In the genomic region with DNA sequence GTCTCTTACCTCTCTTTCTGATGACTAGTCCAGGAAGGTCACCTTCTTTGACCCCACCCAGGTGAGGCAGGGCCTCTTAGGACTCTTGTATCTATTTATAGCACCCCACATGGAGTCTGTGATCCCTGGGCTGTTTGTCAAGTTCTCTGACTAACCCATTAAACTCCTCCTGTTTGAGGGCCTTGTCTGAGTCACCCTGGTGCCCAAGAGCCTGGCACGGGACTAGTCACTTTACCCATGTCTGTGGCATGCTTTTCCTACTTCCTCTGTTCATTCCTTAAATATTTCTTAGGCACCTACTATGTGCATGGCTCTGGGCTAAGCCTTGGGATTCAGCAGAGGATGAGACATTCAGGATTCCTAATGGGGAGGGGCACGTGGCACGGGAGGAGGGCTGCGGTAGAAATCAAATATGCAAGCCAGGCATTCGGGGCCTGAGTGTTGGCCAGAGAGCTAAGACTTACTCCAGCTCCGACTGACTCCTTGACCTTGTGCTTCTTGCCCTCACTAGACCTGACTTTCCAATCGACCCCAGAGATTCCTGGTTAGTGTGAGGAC, we compare ENCODE assay signal across 8 mouse cellular contexts. TPM values are rescaled to one million over a fixed set of nuclear protein-coding genes. Genes with fewer than 3 reads are reported as not detected.
DNase-seq lines count a peak whose midpoint lies in the region; ATAC-seq and TF ChIP-seq lines count a peak whose summit lies in the region.

No protein-coding gene starts in this region.

- peak overlapping the region; percentile 98 for H3K4me3 ChIP-seq in megakaryocyte, embryonic 14.5 days (replicated peaks)
- H3K4me3 ChIP-seq in embryonic facial prominence, embryonic 13.5 days: peak overlapping the region; percentile 94
- H3K4me3 ChIP-seq in hindbrain, postnatal 0 days (ENCODE audit: low read length): peak overlapping the region; percentile 84
- H3K4me3 ChIP-seq in midbrain, embryonic 16.5 days (ENCODE audit: low read depth, low read length): peak overlapping the region; percentile 80

- no peak for DNase-seq in hindbrain, postnatal 0 days (ENCODE audit: low spot score)
- DNase-seq in gastrocnemius, postnatal 4 days (ENCODE audit: low spot score in 2 of 2): no peak
- DNase-seq in right cerebral cortex, postnatal 14 days: no peak
- no peak for DNase-seq in retina, embryonic 14.5 days (ENCODE audit: low spot score)

- peak overlapping the region; percentile 90 for H3K9ac ChIP-seq in embryonic facial prominence, embryonic 13.5 days
- H3K9ac ChIP-seq in hindbrain, postnatal 0 days (replicated peaks; ENCODE audit: low read length): no peak overlapping the region
- H3K9ac ChIP-seq in midbrain, embryonic 16.5 days (ENCODE audit: low read depth, low read length): peak overlapping the region; percentile 72

- H3K36me3 ChIP-seq in megakaryocyte, embryonic 14.5 days (replicated peaks; ENCODE audit: low read length): peaks cover 34% of the 10 kb centered on the region
- 0 out of 2 replicates have a peak, but pooled peaks cover 2% of the 10 kb centered on the region for H3K36me3 ChIP-seq in embryonic facial prominence, embryonic 13.5 days
- H3K36me3 ChIP-seq in hindbrain, postnatal 0 days (ENCODE audit: insufficient read depth, low read length): no peaks in the 10 kb centered on the region
- H3K36me3 ChIP-seq in midbrain, embryonic 16.5 days (ENCODE audit: control insufficient read depth, insufficient read depth, low read length): no peaks in the 10 kb centered on the region

- no peaks in the 10 kb centered on the region for H3K27me3 ChIP-seq in megakaryocyte, embryonic 14.5 days (replicated peaks)
- H3K27me3 ChIP-seq in embryonic facial prominence, embryonic 13.5 days: no peaks in the 10 kb centered on the region
- H3K27me3 ChIP-seq in hindbrain, postnatal 0 days (ENCODE audit: insufficient read depth, low read length): no peaks in the 10 kb centered on the region
- H3K27me3 ChIP-seq in midbrain, embryonic 16.5 days (ENCODE audit: control insufficient read depth, insufficient read depth, low read depth, low read length): no peaks in the 10 kb centered on the region

- no peaks in the 10 kb centered on the region for H3K9me3 ChIP-seq in megakaryocyte, embryonic 14.5 days
- H3K9me3 ChIP-seq in embryonic facial prominence, embryonic 13.5 days: no peaks in the 10 kb centered on the region
- H3K9me3 ChIP-seq in hindbrain, postnatal 0 days (ENCODE audit: low read length): no peaks in the 10 kb centered on the region
- no peaks in the 10 kb centered on the region for H3K9me3 ChIP-seq in midbrain, embryonic 16.5 days (replicated peaks; ENCODE audit: control insufficient read depth, low read length, poor library complexity, severe bottlenecking)

- TF ChIP-seq CTCF in hindbrain, postnatal 0 days (IDR thresholded peaks at IDR 0.05; ENCODE audit: low read depth): no peak

- H3K4me2 ChIP-seq in embryonic facial prominence, embryonic 13.5 days: peak overlapping the region; percentile 91
- peak overlapping the region; percentile 73 for H3K4me2 ChIP-seq in hindbrain, postnatal 0 days (ENCODE audit: low read depth, low read length)
- H3K4me2 ChIP-seq in midbrain, embryonic 16.5 days (ENCODE audit: low read length): peak overlapping the region; percentile 83

- 23% methylated on average over 7 of the region's 7 CpGs for WGBS in embryonic facial prominence, embryonic 13.5 days
- WGBS in hindbrain, postnatal 0 days: 25% methylated on average over 7 of the region's 7 CpGs
- 19% methylated on average over 7 of the region's 7 CpGs for WGBS in midbrain, embryonic 16.5 days

- H3K4me1 ChIP-seq in megakaryocyte, embryonic 14.5 days: peaks cover 80% of the 10 kb centered on the region
- peaks cover 54% of the 10 kb centered on the region for H3K4me1 ChIP-seq in embryonic facial prominence, embryonic 13.5 days
- 0 out of 2 replicates have a peak, but pooled peaks cover 6% of the 10 kb centered on the region for H3K4me1 ChIP-seq in hindbrain, postnatal 0 days (ENCODE audit: insufficient read depth, low read length)
- peaks cover 28% of the 10 kb centered on the region for H3K4me1 ChIP-seq in midbrain, embryonic 16.5 days (ENCODE audit: control insufficient read depth, insufficient read depth, low read length)

- no peak overlapping the region for H3K27ac ChIP-seq in embryonic facial prominence, embryonic 13.5 days
- no peak overlapping the region for H3K27ac ChIP-seq in hindbrain, postnatal 0 days
- no peak overlapping the region for H3K27ac ChIP-seq in midbrain, embryonic 16.5 days (ENCODE audit: low read length)

- ATAC-seq in megakaryocyte, adult 5-6 weeks (ENCODE audit: poor library complexity, severe bottlenecking): no peak
- ATAC-seq in embryonic facial prominence, embryonic 13.5 days (ENCODE audit: insufficient number of reproducible peaks, insufficient read depth, low FRiP score, low TSS enrichment, low read depth): no peak
- no peak for ATAC-seq in hindbrain, postnatal 0 days
- ATAC-seq in midbrain, embryonic 16.5 days: no peak

RNA-seq across cellular contexts. Expression of a gene that starts 1.0 kb away (rescaled TPM):
- polyA plus RNA-seq in megakaryocyte, embryonic 14.5 days (2012; ENCODE audit: insufficient read depth, low replicate concordance): 158 and 191 TPM in 2 replicates
- total RNA-seq in megakaryocyte, adult 5-6 weeks (2015): 34.2 and 37.2 TPM in 2 replicates
- total RNA-seq in megakaryocyte, adult 5-6 weeks (2017): 10.5 and 16.3 TPM in 2 replicates
- 92.1 and 92.2 TPM in 2 replicates for polyA plus RNA-seq in embryonic facial prominence, embryonic 13.5 days (2015; fragmentation: Nextera tagmentation; extraction: Ambion mirVana)
- total RNA-seq in hindbrain, postnatal 0 days (2014; rRNA removed): 15.0 and 22.2 TPM in 2 replicates
- 23.6 and 25.3 TPM in 2 replicates for polyA plus RNA-seq in hindbrain, postnatal 0 days (2015; fragmentation: Nextera tagmentation; extraction: Ambion mirVana)
- polyA plus RNA-seq in midbrain, embryonic 16.5 days (2015; fragmentation: Nextera tagmentation; extraction: Ambion mirVana): 27.1 and 29.5 TPM in 2 replicates
- 10 to 100 TPM; 69.8 to 79.2 TPM for total RNA-seq in gastrocnemius, postnatal 4 days (2021)

RNA-seq across cellular contexts. Expression of a gene that starts 16.3 kb away (rescaled TPM):
- polyA plus RNA-seq in megakaryocyte, embryonic 14.5 days (2012; ENCODE audit: insufficient read depth, low replicate concordance): 2.5 and 7.8 TPM in 2 replicates
- 5.6 and 5.8 TPM in 2 replicates for total RNA-seq in megakaryocyte, adult 5-6 weeks (2015)
- 2.7 and 3.3 TPM in 2 replicates for total RNA-seq in megakaryocyte, adult 5-6 weeks (2017)
- polyA plus RNA-seq in embryonic facial prominence, embryonic 13.5 days (2015; fragmentation: Nextera tagmentation; extraction: Ambion mirVana): 20.0 and 20.2 TPM in 2 replicates
- total RNA-seq in hindbrain, postnatal 0 days (2014; rRNA removed): 36.8 and 38.7 TPM in 2 replicates
- polyA plus RNA-seq in hindbrain, postnatal 0 days (2015; fragmentation: Nextera tagmentation; extraction: Ambion mirVana): 15.2 and 16.0 TPM in 2 replicates
- 24.9 and 26.5 TPM in 2 replicates for polyA plus RNA-seq in midbrain, embryonic 16.5 days (2015; fragmentation: Nextera tagmentation; extraction: Ambion mirVana)
- 10 to 100 TPM; 19.8 to 25.2 TPM for total RNA-seq in gastrocnemius, postnatal 4 days (2021)

RNA-seq across cellular contexts. Expression of a gene that starts 51.7 kb away (rescaled TPM):
- polyA plus RNA-seq in megakaryocyte, embryonic 14.5 days (2012; ENCODE audit: insufficient read depth, low replicate concordance): 9.2 and 13.5 TPM in 2 replicates
- 13.3 and 18.7 TPM in 2 replicates for total RNA-seq in megakaryocyte, adult 5-6 weeks (2015)
- 32.7 and 37.7 TPM in 2 replicates for total RNA-seq in megakaryocyte, adult 5-6 weeks (2017)
- 59.5 and 61.9 TPM in 2 replicates for polyA plus RNA-seq in embryonic facial prominence, embryonic 13.5 days (2015; fragmentation: Nextera tagmentation; extraction: Ambion mirVana)
- 34.6 and 72.0 TPM in 2 replicates for total RNA-seq in hindbrain, postnatal 0 days (2014; rRNA removed)
- polyA plus RNA-seq in hindbrain, postnatal 0 days (2015; fragmentation: Nextera tagmentation; extraction: Ambion mirVana): 52.1 and 57.1 TPM in 2 replicates
- polyA plus RNA-seq in midbrain, embryonic 16.5 days (2015; fragmentation: Nextera tagmentation; extraction: Ambion mirVana): 53.5 and 54.5 TPM in 2 replicates
- total RNA-seq in gastrocnemius, postnatal 4 days (2021): 10 to 100 TPM; 46.3 to 50.8 TPM
